Mouse (Mus musculus) olfactory bulb, adult 2 months (tissue): Measurements from ENCODE around the gene Slit3.

ENCODE experiments used
- CTCF ChIP-seq: fragments of 200-500 bp; IDR thresholded peaks from 2 replicates; pipeline ENCODE4 v1.5.1; 2012; ENCODE audit warnings: low read depth, mild to moderate bottlenecking, low read length, moderate library complexity; ENCODE audit not compliant: insufficient read depth
- POLR2A ChIP-seq: fragments of 200-500 bp; IDR thresholded peaks from 2 replicates; pipeline ENCODE4 v1.6.1; 2012; ENCODE audit warnings: mild to moderate bottlenecking, low read depth, low read length, moderate library complexity; ENCODE audit not compliant: insufficient read depth

DNA sequence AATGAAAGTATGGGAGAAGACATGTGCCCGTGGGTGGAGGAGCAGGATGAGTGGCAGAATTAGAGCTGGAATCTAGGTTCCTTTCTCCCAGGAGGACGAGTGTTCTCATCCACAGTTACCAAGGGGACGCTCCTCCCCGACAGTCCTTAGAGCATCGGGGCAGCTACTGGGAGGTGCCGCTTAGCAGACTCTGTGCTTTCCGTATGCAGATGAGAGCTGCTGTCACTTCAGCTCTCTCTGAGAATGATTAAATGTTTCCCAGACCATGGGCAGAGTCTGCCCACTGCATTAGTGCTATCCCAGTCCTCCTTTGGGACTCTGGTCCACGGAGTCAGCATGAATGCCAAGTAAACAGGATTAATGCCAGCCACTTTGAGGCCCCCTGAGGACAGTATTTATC lies 359.1 kb downstream of the Slit3 start:
- TF ChIP-seq CTCF: no peak
- TF ChIP-seq POLR2A: no peak
